Mouse (Mus musculus): Measurements from ENCODE around the gene Frs3. TPM values are rescaled to one million over a fixed set of nuclear protein-coding genes. Genes with fewer than 3 reads are reported as not detected.

Frs3 gene
- polyA plus RNA-seq, 2 experiments, result 0.67 to 3.0 TPM

DNA sequence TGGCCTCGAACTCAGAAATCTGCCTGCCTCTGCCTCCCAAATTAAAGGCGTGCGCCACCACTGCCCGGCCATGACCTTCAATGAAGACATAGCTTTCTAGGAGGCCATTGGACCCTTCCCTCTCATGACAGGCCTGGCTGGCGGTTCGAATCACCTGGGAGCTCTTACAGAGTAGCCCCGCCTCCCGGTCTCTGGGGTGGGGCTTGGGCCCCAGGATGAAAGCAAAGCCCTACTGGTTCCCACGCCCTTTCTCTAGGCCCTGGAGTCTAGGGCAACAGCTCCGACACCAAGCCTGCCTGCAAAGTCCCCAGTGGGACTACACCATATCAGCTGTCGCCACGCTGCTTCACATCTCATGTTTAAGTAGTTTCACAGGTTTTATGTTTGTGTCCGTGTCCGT, 55.3 kb downstream of the Frs3 start:
- no peak for ATAC-seq (ENCODE audit: insufficient read depth)
- no peak overlapping the region for H3K9ac ChIP-seq (replicated peaks)
- no peaks in the 10 kb centered on the region for H3K9me3 ChIP-seq (ENCODE audit: control insufficient read depth, low read length)
- H3K4me2 ChIP-seq (ENCODE audit: low read depth), result no peak overlapping the region
- H3K4me3 ChIP-seq (ENCODE audit: insufficient read depth in 1 of 2, low read depth in 2 of 2, low read length in 2 of 2), result no peak overlapping the region
- TF ChIP-seq EP300 (IDR thresholded peaks at IDR 0.05; ENCODE audit: low read depth), result no peak
- TF ChIP-seq CTCF (IDR thresholded peaks at IDR 0.05; ENCODE audit: low read depth), result no peak
- H3K36me3 ChIP-seq (replicated peaks; ENCODE audit: control insufficient read depth, insufficient read depth, low read depth), result no peaks in the 10 kb centered on the region
- peaks cover 10 to 16% of the 10 kb centered on the region in 2 experiments for H3K4me1 ChIP-seq (replicated peaks; ENCODE audit: control insufficient read depth in 2 of 2, insufficient read depth in 2 of 2, low read length in 1 of 2)
- no peaks in the 10 kb centered on the region; the same call in 1 of the 2 replicates for H3K27me3 ChIP-seq (ENCODE audit: control insufficient read depth, insufficient read depth, low read length)
- 78% methylated on average over 14 of the region's 14 CpGs for WGBS (ENCODE audit: insufficient replicate concordance)
- no peak overlapping the region for H3K27ac ChIP-seq
- DNase-seq (ENCODE audit: low read depth in 3 of 3, low spot score in 3 of 3), result no peak

DNA sequence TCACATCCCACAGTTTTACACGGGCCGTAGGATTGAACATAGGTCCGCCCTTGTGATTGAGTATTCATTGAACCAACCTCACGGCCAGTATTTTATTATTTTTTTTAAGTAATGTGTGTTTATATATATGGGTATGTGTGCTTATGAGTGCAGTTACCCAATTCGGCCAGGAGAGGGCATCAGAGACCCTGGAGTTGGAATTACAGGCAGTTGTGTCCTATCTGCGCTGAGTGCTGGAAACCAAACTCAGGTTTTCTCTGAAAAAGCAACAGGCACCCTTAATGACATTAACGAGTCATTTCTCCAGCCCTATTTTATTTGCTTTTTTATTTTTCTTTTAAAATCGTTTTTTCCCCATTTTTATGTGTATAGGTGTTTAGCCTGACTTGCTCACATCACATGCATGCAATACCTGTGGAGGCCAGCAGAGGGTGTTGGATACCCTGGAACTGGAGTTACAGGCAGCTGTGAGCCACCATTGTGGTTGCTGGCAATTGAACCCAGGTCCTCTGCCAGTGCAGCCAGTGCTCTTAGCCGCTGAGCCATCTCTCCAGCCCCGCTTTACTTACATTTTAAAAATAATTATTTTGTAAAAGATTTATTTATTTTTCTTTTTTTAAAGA, 56.0 kb downstream of the Frs3 start:
- H3K4me3 ChIP-seq (ENCODE audit: insufficient read depth in 1 of 2, low read depth in 2 of 2, low read length in 2 of 2), result no peak overlapping the region
- no peak overlapping the region for H3K4me2 ChIP-seq (ENCODE audit: low read depth)
- no peak overlapping the region for H3K9ac ChIP-seq (replicated peaks)
- no peaks in the 10 kb centered on the region for H3K9me3 ChIP-seq (ENCODE audit: control insufficient read depth, low read length)
- TF ChIP-seq CTCF (IDR thresholded peaks at IDR 0.05; ENCODE audit: low read depth) (peak; percentile 64), EP300 (IDR thresholded peaks at IDR 0.05; ENCODE audit: low read depth) (no peak)
- 80% methylated on average over 10 of the region's 10 CpGs for WGBS (ENCODE audit: insufficient replicate concordance)
- H3K27ac ChIP-seq, result no peak overlapping the region
- no peaks in the 10 kb centered on the region for H3K27me3 ChIP-seq (ENCODE audit: control insufficient read depth, insufficient read depth, low read length)
- no peak for ATAC-seq (ENCODE audit: insufficient read depth)
- no peak for DNase-seq (ENCODE audit: low read depth in 3 of 3, low spot score in 3 of 3)
- H3K4me1 ChIP-seq (replicated peaks; ENCODE audit: control insufficient read depth in 2 of 2, insufficient read depth in 2 of 2, low read length in 1 of 2), result peaks cover 13 to 19% of the 10 kb centered on the region in 2 experiments
- H3K36me3 ChIP-seq (replicated peaks; ENCODE audit: control insufficient read depth, insufficient read depth, low read depth), result no peaks in the 10 kb centered on the region

DNA sequence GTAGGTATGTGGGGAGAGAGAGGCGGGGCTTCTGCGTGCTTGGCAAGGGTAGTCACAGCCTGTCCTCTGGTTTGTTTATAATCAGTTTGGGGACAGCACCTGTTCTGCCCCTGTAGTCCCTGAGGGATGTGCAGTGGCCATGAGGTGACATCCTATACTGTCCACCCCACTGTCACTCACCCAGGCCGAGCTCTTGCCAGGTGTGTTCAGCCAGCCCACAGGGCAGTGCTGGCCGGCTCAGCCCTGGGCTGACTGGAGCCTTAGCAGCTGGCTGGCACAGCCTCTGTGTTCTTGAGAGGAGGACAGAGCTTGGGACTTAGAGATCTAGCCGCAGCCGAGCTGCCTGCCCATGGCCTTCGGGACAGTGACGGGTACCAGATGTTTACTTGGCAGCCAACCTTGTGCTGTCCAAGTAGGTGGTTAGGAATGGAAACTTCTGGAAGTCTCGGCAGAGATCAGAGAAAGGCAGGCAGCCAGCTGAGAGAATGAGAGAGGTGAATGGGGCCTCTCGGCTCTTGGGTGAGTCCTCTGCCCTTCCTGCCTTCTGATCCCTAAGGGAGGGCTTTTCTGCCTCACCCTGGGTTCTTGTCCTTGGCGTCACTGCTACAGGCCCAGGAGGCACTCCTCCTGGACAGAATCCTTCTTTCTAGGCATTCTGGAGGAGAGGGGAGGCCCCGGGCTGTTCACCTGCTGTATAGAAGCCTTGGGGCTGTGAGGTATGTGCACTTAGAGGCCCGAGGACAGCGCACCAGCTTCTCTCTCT, 60.1 kb downstream of the Frs3 start:
- no peak for TF ChIP-seq CTCF (IDR thresholded peaks at IDR 0.05; ENCODE audit: low read depth)
- Histone ChIP-seq H3K27ac (no peak overlapping the region), H3K9me3 (ENCODE audit: control insufficient read depth, low read length) (peaks cover 2% of the 10 kb centered on the region; the same call in 1 of the 2 replicates), H3K4me1 (replicated peaks; ENCODE audit: control insufficient read depth in 2 of 2, insufficient read depth in 2 of 2, low read length in 1 of 2) (peaks cover 14 to 30% of the 10 kb centered on the region in 2 experiments), H3K27me3 (ENCODE audit: control insufficient read depth, insufficient read depth, low read length) (no peaks in the 10 kb centered on the region), H3K9ac (replicated peaks) (no peak overlapping the region), H3K36me3 (replicated peaks; ENCODE audit: control insufficient read depth, insufficient read depth, low read depth) (no peaks in the 10 kb centered on the region), H3K4me2 (ENCODE audit: low read depth) (no peak overlapping the region), H3K4me3 (ENCODE audit: insufficient read depth in 1 of 2, low read depth in 2 of 2, low read length in 2 of 2) (no peak overlapping the region)
- 68% methylated on average over 14 of the region's 14 CpGs for WGBS (ENCODE audit: insufficient replicate concordance)
- ATAC-seq (ENCODE audit: insufficient read depth) (no peak), DNase-seq (ENCODE audit: low read depth in 3 of 3, low spot score in 3 of 3) (no peak)

DNA sequence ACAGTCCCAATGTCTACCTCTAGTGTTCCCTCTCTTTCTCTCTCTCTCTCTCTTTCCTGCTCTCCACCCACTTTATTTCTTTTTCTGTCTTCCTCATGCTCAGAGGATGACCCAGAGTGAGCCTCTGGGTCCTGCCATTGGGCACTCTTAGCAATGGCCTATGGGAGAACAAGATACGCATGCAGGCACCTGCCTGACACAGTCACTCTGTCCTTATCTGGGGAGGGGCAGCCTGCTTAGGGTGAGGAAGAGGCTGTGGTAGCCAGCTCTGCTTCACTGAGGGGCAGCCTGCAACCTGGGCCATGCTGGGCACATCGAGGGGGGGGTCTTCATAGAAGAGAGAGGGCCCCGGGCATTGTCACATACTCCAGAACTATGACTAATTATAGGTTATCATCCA, 60.8 kb downstream of the Frs3 start:
- Histone ChIP-seq H3K4me3 (ENCODE audit: insufficient read depth in 1 of 2, low read depth in 2 of 2, low read length in 2 of 2) (no peak overlapping the region), H3K9me3 (ENCODE audit: control insufficient read depth, low read length) (peaks cover 2% of the 10 kb centered on the region; the same call in 1 of the 2 replicates), H3K27me3 (ENCODE audit: control insufficient read depth, insufficient read depth, low read length) (no peaks in the 10 kb centered on the region), H3K4me2 (ENCODE audit: low read depth) (no peak overlapping the region), H3K27ac (no peak overlapping the region), H3K4me1 (replicated peaks; ENCODE audit: control insufficient read depth in 2 of 2, insufficient read depth in 2 of 2, low read length in 1 of 2) (peaks cover 15 to 35% of the 10 kb centered on the region in 2 experiments), H3K9ac (replicated peaks) (peak overlapping the region; percentile 7; the same call in 1 of the 2 replicates), H3K36me3 (replicated peaks; ENCODE audit: control insufficient read depth, insufficient read depth, low read depth) (no peaks in the 10 kb centered on the region)
- peak; percentile 56; the same call in 1 of the 2 replicates for ATAC-seq (ENCODE audit: insufficient read depth)
- no peak for DNase-seq (ENCODE audit: low read depth in 3 of 3, low spot score in 3 of 3)
- WGBS (ENCODE audit: insufficient replicate concordance), result 45% methylated on average over 3 of the region's 3 CpGs
- no peak for TF ChIP-seq EP300 (IDR thresholded peaks at IDR 0.05; ENCODE audit: low read depth)
- no peak for TF ChIP-seq CTCF (IDR thresholded peaks at IDR 0.05; ENCODE audit: low read depth)

GRCm38 (mm10) chr17:47750101-47750500, 61.3 kb downstream of the Frs3 start:
- Histone ChIP-seq H3K4me3 (ENCODE audit: insufficient read depth in 1 of 2, low read depth in 2 of 2, low read length in 2 of 2) (no peak overlapping the region), H3K27ac (no peak overlapping the region), H3K27me3 (ENCODE audit: control insufficient read depth, insufficient read depth, low read length) (no peaks in the 10 kb centered on the region), H3K36me3 (replicated peaks; ENCODE audit: control insufficient read depth, insufficient read depth, low read depth) (no peaks in the 10 kb centered on the region), H3K9me3 (ENCODE audit: control insufficient read depth, low read length) (peaks cover 2% of the 10 kb centered on the region; the same call in 1 of the 2 replicates), H3K4me2 (ENCODE audit: low read depth) (no peak overlapping the region), H3K4me1 (replicated peaks; ENCODE audit: control insufficient read depth in 2 of 2, insufficient read depth in 2 of 2, low read length in 1 of 2) (peaks cover 15 to 38% of the 10 kb centered on the region in 2 experiments), H3K9ac (replicated peaks) (no peak overlapping the region)
- 67% methylated on average over 6 of the region's 6 CpGs for WGBS (ENCODE audit: insufficient replicate concordance)
- ATAC-seq (ENCODE audit: insufficient read depth), result no peak
- TF ChIP-seq CTCF (IDR thresholded peaks at IDR 0.05; ENCODE audit: low read depth), result no peak
- no peak for TF ChIP-seq EP300 (IDR thresholded peaks at IDR 0.05; ENCODE audit: low read depth)
- no peak for DNase-seq (ENCODE audit: low read depth in 3 of 3, low spot score in 3 of 3)

Data from liver, embryonic 14.5 days (tissue).